Mouse (Mus musculus): ENCODE measurements around the gene Cacna1c. TPM values are rescaled to one million over a fixed set of nuclear protein-coding genes. Genes with fewer than 3 reads are reported as not detected.
A peak's percentile ranks its signal among the peaks of the same experiment; 100 is the strongest.

Gene Cacna1c
- polyA plus RNA-seq, 1 experiment from 2014 or later = 2.3 TPM

- no peak within 1 kb of the TSS for H3K4me2 ChIP-seq (replicated peaks; ENCODE audit: low read depth)
- H3K27ac ChIP-seq (replicated peaks) = no peak within 1 kb of the TSS
- DNase-seq (ENCODE audit: low spot score) = no peak
- H3K4me3 ChIP-seq (ENCODE audit: low read depth, low read length) = no peak within 1 kb of the TSS
- no peak for TF ChIP-seq CTCF (IDR thresholded peaks at IDR 0.05; ENCODE audit: low read depth)
- TF ChIP-seq EP300 (optimal IDR thresholded peaks at IDR 0.05) = no peak
- H3K9ac ChIP-seq (ENCODE audit: low read length) = no peak within 1 kb of the TSS
- no peaks in the 10 kb centered on the region for H3K27me3 ChIP-seq (ENCODE audit: control insufficient read depth, insufficient read depth, low read length)
- H3K9me3 ChIP-seq (ENCODE audit: control insufficient read depth, low read length) = no peaks in the 10 kb centered on the region
- no peaks in the 10 kb centered on the region for H3K36me3 ChIP-seq (ENCODE audit: control insufficient read depth, insufficient read depth, low read length)
- ATAC-seq (ENCODE audit: low FRiP score, low TSS enrichment) = no peak
- 50% methylated on average over 1 of the region's 1 CpGs for WGBS
- H3K4me1 ChIP-seq (replicated peaks; ENCODE audit: control insufficient read depth, insufficient read depth) = no peaks in the 10 kb centered on the region
Measured at GRCm38 (mm10) chr6:119236241-119236640, 40.0 kb upstream of the Cacna1c start, which contains the start of gene Cacna2d4. Gene Cacna2d4 (plus strand): TSS chr6:119236526.

DNA sequence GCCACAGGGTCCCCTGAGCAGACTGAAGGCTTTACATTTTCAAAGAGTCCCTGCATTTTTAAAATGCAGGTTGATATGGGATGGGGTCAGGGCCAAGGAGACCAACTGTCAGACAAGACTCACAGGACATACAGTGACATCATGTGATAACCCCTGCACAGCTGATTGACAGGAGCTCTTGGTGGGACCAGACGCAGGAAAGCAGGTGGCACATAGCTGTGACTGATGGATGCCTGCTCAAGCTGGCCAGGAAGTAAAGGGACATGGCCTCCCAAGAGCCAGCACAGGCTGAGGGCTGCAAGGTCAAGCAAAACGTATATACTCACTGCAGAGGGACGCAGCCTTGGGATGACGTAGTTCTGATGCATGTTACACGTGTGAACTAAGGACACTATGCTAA, 39.2 kb upstream of the Cacna1c start:
- H3K27ac ChIP-seq (replicated peaks) = no peak overlapping the region
- H3K9me3 ChIP-seq (ENCODE audit: control insufficient read depth, low read length) = no peaks in the 10 kb centered on the region
- H3K27me3 ChIP-seq (ENCODE audit: control insufficient read depth, insufficient read depth, low read length) = no peaks in the 10 kb centered on the region
- DNase-seq (ENCODE audit: low spot score) = no peak
- H3K36me3 ChIP-seq (ENCODE audit: control insufficient read depth, insufficient read depth, low read length) = no peaks in the 10 kb centered on the region
- no peak overlapping the region for H3K4me3 ChIP-seq (ENCODE audit: low read depth, low read length)
- no peak overlapping the region for H3K4me2 ChIP-seq (replicated peaks; ENCODE audit: low read depth)
- TF ChIP-seq CTCF (IDR thresholded peaks at IDR 0.05; ENCODE audit: low read depth) = no peak
- no peak for TF ChIP-seq EP300 (optimal IDR thresholded peaks at IDR 0.05)
- H3K4me1 ChIP-seq (replicated peaks; ENCODE audit: control insufficient read depth, insufficient read depth) = no peaks in the 10 kb centered on the region
- ATAC-seq (ENCODE audit: low FRiP score, low TSS enrichment) = no peak
- H3K9ac ChIP-seq (ENCODE audit: low read length) = no peak overlapping the region
- WGBS = 52% methylated on average over 5 of the region's 5 CpGs

DNA sequence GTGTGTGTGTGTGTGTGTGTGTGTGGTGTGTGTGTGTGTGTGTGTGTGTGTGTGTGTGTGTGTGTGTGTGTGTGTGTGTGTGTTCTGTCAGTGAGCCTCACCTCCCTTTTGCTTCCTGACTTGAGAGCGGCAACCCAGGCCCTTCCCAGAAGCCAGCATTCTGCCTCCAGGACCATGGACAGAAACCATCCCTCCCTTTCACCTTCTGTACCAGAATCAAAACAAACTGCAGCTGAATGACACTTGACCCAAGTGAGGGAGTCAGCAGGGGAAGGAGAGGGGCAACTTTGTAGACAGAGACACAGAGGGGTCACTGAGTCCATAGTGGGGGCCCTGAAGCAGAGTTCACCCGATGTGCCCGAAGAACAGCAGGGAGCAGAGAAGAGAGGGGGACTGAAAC, 36.8 kb upstream of the Cacna1c start:
- H3K36me3 ChIP-seq (ENCODE audit: control insufficient read depth, insufficient read depth, low read length) = no peaks in the 10 kb centered on the region
- no peaks in the 10 kb centered on the region for H3K4me1 ChIP-seq (replicated peaks; ENCODE audit: control insufficient read depth, insufficient read depth)
- DNase-seq (ENCODE audit: low spot score) = peak; percentile 50
- no peaks in the 10 kb centered on the region for H3K27me3 ChIP-seq (ENCODE audit: control insufficient read depth, insufficient read depth, low read length)
- no peak for TF ChIP-seq CTCF (IDR thresholded peaks at IDR 0.05; ENCODE audit: low read depth)
- TF ChIP-seq EP300 (optimal IDR thresholded peaks at IDR 0.05) = no peak
- no peak for ATAC-seq (ENCODE audit: low FRiP score, low TSS enrichment)
- H3K4me2 ChIP-seq (replicated peaks; ENCODE audit: low read depth) = no peak overlapping the region
- H3K4me3 ChIP-seq (ENCODE audit: low read depth, low read length) = no peak overlapping the region
- WGBS = 27% methylated on average over 3 of the region's 3 CpGs
- H3K9ac ChIP-seq (ENCODE audit: low read length) = no peak overlapping the region
- no peak overlapping the region for H3K27ac ChIP-seq (replicated peaks)
- no peaks in the 10 kb centered on the region for H3K9me3 ChIP-seq (ENCODE audit: control insufficient read depth, low read length)

DNA sequence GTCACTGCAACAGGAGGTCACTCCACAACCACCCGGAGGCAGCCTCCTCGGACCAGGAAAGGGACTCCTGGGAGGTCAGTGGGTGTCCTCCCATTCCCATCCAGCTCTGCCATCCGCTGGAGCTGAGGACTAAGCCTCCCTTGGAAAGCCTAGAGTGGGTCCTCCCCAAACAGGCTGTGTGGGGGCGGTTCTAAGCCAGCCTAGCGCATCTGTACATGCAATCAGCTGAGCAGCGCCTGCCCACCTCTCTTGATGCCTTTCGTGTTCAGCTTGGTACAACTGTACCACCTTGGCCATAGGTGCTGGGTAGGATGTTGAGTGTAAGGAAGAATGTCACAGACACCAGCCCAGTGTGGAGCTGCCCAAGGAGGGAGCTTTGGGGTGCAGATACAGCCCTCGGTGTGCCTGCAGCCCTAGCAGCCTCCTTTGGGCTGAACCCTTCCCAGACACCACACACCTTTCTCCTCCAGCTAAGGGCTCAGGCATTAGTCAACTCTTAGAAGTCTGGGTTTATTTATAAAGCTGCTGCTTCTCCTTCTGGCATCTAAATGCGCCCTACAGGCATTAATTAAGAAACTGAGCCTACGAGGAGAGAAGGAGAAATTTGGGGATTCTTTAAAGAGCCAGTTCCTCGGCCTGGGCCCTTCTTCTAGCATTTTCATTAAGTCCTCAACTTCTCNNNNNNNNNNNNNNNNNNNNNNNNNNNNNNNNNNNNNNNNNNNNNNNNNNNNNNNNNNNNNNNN, 32.8 kb upstream of the Cacna1c start:
- Histone ChIP-seq H3K9me3 (ENCODE audit: control insufficient read depth, low read length) (no peaks in the 10 kb centered on the region), H3K36me3 (ENCODE audit: control insufficient read depth, insufficient read depth, low read length) (no peaks in the 10 kb centered on the region), H3K27ac (replicated peaks) (no peak overlapping the region), H3K4me3 (ENCODE audit: low read depth, low read length) (no peak overlapping the region), H3K27me3 (ENCODE audit: control insufficient read depth, insufficient read depth, low read length) (no peaks in the 10 kb centered on the region), H3K4me1 (replicated peaks; ENCODE audit: control insufficient read depth, insufficient read depth) (no peaks in the 10 kb centered on the region), H3K9ac (ENCODE audit: low read length) (no peak overlapping the region), H3K4me2 (replicated peaks; ENCODE audit: low read depth) (no peak overlapping the region)
- WGBS = 79% methylated on average over 11 of the region's 11 CpGs
- ATAC-seq (ENCODE audit: low FRiP score, low TSS enrichment) (no peak), DNase-seq (ENCODE audit: low spot score) (no peak)
- TF ChIP-seq EP300 (optimal IDR thresholded peaks at IDR 0.05) (no peak), CTCF (IDR thresholded peaks at IDR 0.05; ENCODE audit: low read depth) (no peak)

DNA sequence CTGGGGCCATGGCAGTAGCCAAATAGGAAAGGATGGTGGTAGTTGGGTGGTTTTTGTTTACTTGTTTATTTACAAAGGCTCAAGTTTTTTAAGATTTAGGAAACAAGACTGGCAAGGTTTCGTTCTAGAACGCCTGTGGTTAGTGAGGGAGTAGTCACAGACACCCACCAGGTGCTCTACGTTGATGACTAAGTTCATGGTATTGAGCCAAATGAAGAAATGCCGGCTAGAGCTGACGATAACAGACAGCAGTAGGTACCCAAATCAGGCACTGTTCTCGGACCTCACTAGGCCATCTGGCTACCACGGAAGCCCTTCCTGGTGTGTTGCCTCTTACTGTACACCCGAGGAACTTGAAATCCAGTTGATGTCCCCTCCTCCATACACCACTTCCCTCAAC, 30.8 kb upstream of the Cacna1c start:
- H3K27me3 ChIP-seq (ENCODE audit: control insufficient read depth, insufficient read depth, low read length) = no peaks in the 10 kb centered on the region
- H3K36me3 ChIP-seq (ENCODE audit: control insufficient read depth, insufficient read depth, low read length) = no peaks in the 10 kb centered on the region
- WGBS = 87% methylated on average over 8 of the region's 8 CpGs
- H3K4me2 ChIP-seq (replicated peaks; ENCODE audit: low read depth) = no peak overlapping the region
- no peak overlapping the region for H3K9ac ChIP-seq (ENCODE audit: low read length)
- no peak for TF ChIP-seq EP300 (optimal IDR thresholded peaks at IDR 0.05)
- TF ChIP-seq CTCF (IDR thresholded peaks at IDR 0.05; ENCODE audit: low read depth) = no peak
- H3K4me3 ChIP-seq (ENCODE audit: low read depth, low read length) = no peak overlapping the region
- H3K4me1 ChIP-seq (replicated peaks; ENCODE audit: control insufficient read depth, insufficient read depth) = no peaks in the 10 kb centered on the region
- H3K27ac ChIP-seq (replicated peaks) = no peak overlapping the region
- ATAC-seq (ENCODE audit: low FRiP score, low TSS enrichment) = no peak
- no peaks in the 10 kb centered on the region for H3K9me3 ChIP-seq (ENCODE audit: control insufficient read depth, low read length)
- no peak for DNase-seq (ENCODE audit: low spot score)

GRCm38 (mm10) chr6:119225731-119226130, 29.5 kb upstream of the Cacna1c start:
- 89% methylated on average over 6 of the region's 6 CpGs for WGBS

More at GRCm38 (mm10) chr6:119225731-119226130, 29.5 kb upstream of the Cacna1c start:
- Histone ChIP-seq H3K27ac (replicated peaks) (no peak overlapping the region), H3K4me1 (replicated peaks; ENCODE audit: control insufficient read depth, insufficient read depth) (no peaks in the 10 kb centered on the region), H3K9me3 (ENCODE audit: control insufficient read depth, low read length) (no peaks in the 10 kb centered on the region), H3K9ac (ENCODE audit: low read length) (no peak overlapping the region), H3K4me3 (ENCODE audit: low read depth, low read length) (no peak overlapping the region), H3K4me2 (replicated peaks; ENCODE audit: low read depth) (no peak overlapping the region), H3K27me3 (ENCODE audit: control insufficient read depth, insufficient read depth, low read length) (no peaks in the 10 kb centered on the region), H3K36me3 (ENCODE audit: control insufficient read depth, insufficient read depth, low read length) (no peaks in the 10 kb centered on the region)
- ATAC-seq (ENCODE audit: low FRiP score, low TSS enrichment) (no peak), DNase-seq (ENCODE audit: low spot score) (peak; percentile 10)
- TF ChIP-seq CTCF (IDR thresholded peaks at IDR 0.05; ENCODE audit: low read depth) = no peak
